Mouse (Mus musculus): Measurements from ENCODE around the gene Mrpl39. TPM values are rescaled to one million over a fixed set of nuclear protein-coding genes. Genes with fewer than 3 reads are reported as not detected.

The Mrpl39 gene
- 4.2 and 13.3 TPM in 2 replicates for total RNA-seq (2015; ENCODE audit: low replicate concordance)
- total RNA-seq (2017; ENCODE audit: low replicate concordance), result 11.6 and 11.8 TPM in 2 replicates

- ATAC-seq (replicated peaks; ENCODE audit: low FRiP score, poor library complexity, severe bottlenecking), result peak; percentile 98
Measured at GRCm38 (mm10) chr16:84735166-84736105, at the start of gene Mrpl39. Mrpl39 (minus strand) TSS chr16:84735742.

- ATAC-seq (replicated peaks; ENCODE audit: low FRiP score, poor library complexity, severe bottlenecking), result no peak
Measured at GRCm38 (mm10) chr16:84784966-84785365, 49.4 kb upstream of the Mrpl39 start.

- ATAC-seq (replicated peaks; ENCODE audit: low FRiP score, poor library complexity, severe bottlenecking), result no peak
Measured at GRCm38 (mm10) chr16:84783279-84783678, 47.7 kb upstream of the Mrpl39 start.

GRCm38 (mm10) chr16:84779718-84780117, 44.2 kb upstream of the Mrpl39 start:
- ATAC-seq (replicated peaks; ENCODE audit: low FRiP score, poor library complexity, severe bottlenecking), result no peak

- ATAC-seq (replicated peaks; ENCODE audit: low FRiP score, poor library complexity, severe bottlenecking), result no peak
Measured at GRCm38 (mm10) chr16:84778861-84779630, 43.5 kb upstream of the Mrpl39 start.

- ATAC-seq (replicated peaks; ENCODE audit: low FRiP score, poor library complexity, severe bottlenecking), result no peak
Measured at GRCm38 (mm10) chr16:84778431-84778830, 42.9 kb upstream of the Mrpl39 start.

- no peak for ATAC-seq (replicated peaks; ENCODE audit: low FRiP score, poor library complexity, severe bottlenecking)
Measured at GRCm38 (mm10) chr16:84776089-84776784, 40.7 kb upstream of the Mrpl39 start.

GRCm38 (mm10) chr16:84775356-84775755, 39.8 kb upstream of the Mrpl39 start:
- ATAC-seq (replicated peaks; ENCODE audit: low FRiP score, poor library complexity, severe bottlenecking), result no peak

GRCm38 (mm10) chr16:84774761-84775231, 39.3 kb upstream of the Mrpl39 start:
- no peak for ATAC-seq (replicated peaks; ENCODE audit: low FRiP score, poor library complexity, severe bottlenecking)

GRCm38 (mm10) chr16:84774003-84774703, 38.6 kb upstream of the Mrpl39 start, which contains the start of gene Jam2:
Jam2 (plus strand) TSS chr16:84774123.
- ATAC-seq (replicated peaks; ENCODE audit: low FRiP score, poor library complexity, severe bottlenecking), result no peak

GRCm38 (mm10) chr16:84773268-84773861, 37.8 kb upstream of the Mrpl39 start:
- ATAC-seq (replicated peaks; ENCODE audit: low FRiP score, poor library complexity, severe bottlenecking), result no peak

GRCm38 (mm10) chr16:84772496-84773267, 37.1 kb upstream of the Mrpl39 start:
- no peak for ATAC-seq (replicated peaks; ENCODE audit: low FRiP score, poor library complexity, severe bottlenecking)

GRCm38 (mm10) chr16:84771461-84771860, 35.9 kb upstream of the Mrpl39 start:
- ATAC-seq (replicated peaks; ENCODE audit: low FRiP score, poor library complexity, severe bottlenecking), result no peak

- no peak for ATAC-seq (replicated peaks; ENCODE audit: low FRiP score, poor library complexity, severe bottlenecking)
Measured at GRCm38 (mm10) chr16:84770891-84771290, 35.3 kb upstream of the Mrpl39 start.

- no peak for ATAC-seq (replicated peaks; ENCODE audit: low FRiP score, poor library complexity, severe bottlenecking)
Measured at GRCm38 (mm10) chr16:84769619-84770464, 34.3 kb upstream of the Mrpl39 start.

GRCm38 (mm10) chr16:84769182-84769581, 33.6 kb upstream of the Mrpl39 start:
- ATAC-seq (replicated peaks; ENCODE audit: low FRiP score, poor library complexity, severe bottlenecking), result no peak

GRCm38 (mm10) chr16:84767956-84768355, 32.4 kb upstream of the Mrpl39 start:
- ATAC-seq (replicated peaks; ENCODE audit: low FRiP score, poor library complexity, severe bottlenecking), result no peak

All from erythroid progenitor cell, adult 5-6 weeks (primary cell).